Mouse (Mus musculus) lung, postnatal 0 days (tissue): Measurements from ENCODE around the gene Ccnl1.

Source experiments
- CTCF ChIP-seq: IDR thresholded peaks from 2 replicates; pipeline ENCODE4 v1.5.1; 2016; ENCODE audit warnings: antibody characterized with exemption, mild to moderate bottlenecking
- EP300 ChIP-seq: IDR thresholded peaks from 2 replicates; pipeline ENCODE4 v1.6.1; 2016; ENCODE audit warnings: antibody characterized with exemption, mild to moderate bottlenecking, control low read depth

DNA sequence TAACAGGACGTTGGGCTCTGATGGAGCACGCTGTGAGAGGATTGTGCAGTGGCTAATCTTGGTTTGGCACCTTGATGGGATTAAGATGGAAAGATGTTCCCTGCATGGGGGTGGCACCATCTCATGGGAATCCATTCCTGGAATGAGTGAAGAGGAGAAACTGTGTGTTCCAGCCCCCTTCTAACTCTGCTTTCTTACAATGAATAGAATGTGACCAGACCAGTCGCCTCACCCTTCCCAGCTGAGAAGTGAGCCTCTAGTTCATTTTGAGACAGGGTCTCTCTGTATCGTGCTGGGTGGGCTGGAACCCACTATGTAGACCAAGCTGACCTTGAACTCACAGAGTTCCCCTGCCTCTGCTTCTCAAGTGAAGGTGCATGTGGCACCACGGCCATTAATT, 31.6 kb downstream of the Ccnl1 start:
- no peak for TF ChIP-seq CTCF
- TF ChIP-seq EP300, result no peak
